Mouse (Mus musculus) forebrain, embryonic 10.5 days (tissue): ENCODE measurements around the gene Acot5. TPM values are rescaled to one million over a fixed set of nuclear protein-coding genes. Genes with fewer than 3 reads are reported as not detected.
A peak's percentile ranks its signal among the peaks of the same experiment; 100 is the strongest.
"Not testable (repeated sequence)": the region's sequence is repeated elsewhere in the genome, so short reads cannot be mapped to it uniquely, and the experiment has no call there.

Source experiments
- DNase-seq: peaks from one replicate; pipeline ENCODE4 v3.0.0-alpha.2; 2017; ENCODE audit warnings: low spot score; ENCODE audit errors: extremely low spot score
- H3K27ac ChIP-seq: fragments of 300-500 bp; sonication (generic); 2 replicates; pipeline ENCODE4 v1.5.1; 2016; ENCODE audit warnings: mild to moderate bottlenecking
- H3K27me3 ChIP-seq: fragments of 300-500 bp; sonication (generic); 2 replicates; pipeline ENCODE4 v1.6.1; 2016; ENCODE audit warnings: mild to moderate bottlenecking; ENCODE audit not compliant: poor library complexity, severe bottlenecking
- H3K36me3 ChIP-seq: fragments of 300-500 bp; sonication (generic); replicated peaks from 2 replicates; pipeline ENCODE4 v1.6.1; 2016; ENCODE audit warnings: mild to moderate bottlenecking, moderate library complexity
- H3K4me1 ChIP-seq: fragments of 300-500 bp; sonication (generic); 2 replicates; pipeline ENCODE4 v1.6.1; 2016
- H3K4me3 ChIP-seq: fragments of 300-500 bp; sonication (generic); 2 replicates; pipeline ENCODE4 v1.5.1; 2016; ENCODE audit warnings: mild to moderate bottlenecking, moderate library complexity
- H3K9me3 ChIP-seq: fragments of 300-500 bp; sonication (generic); 2 replicates; pipeline ENCODE4 v1.6.1; 2016; ENCODE audit warnings: mild to moderate bottlenecking, moderate library complexity
- WGBS: fragments of 180-500 bp; shearing (Covaris S2); methylation state at CpG from one replicate; pipeline ENCODE4 v1.1.7; 2016; 5-methylcytosine and 5-hydroxymethylcytosine counted together
- polyA plus RNA-seq: library from polyadenylated mRNA; unstranded; fragments of >200 nt; fragmentation: Nextera tagmentation; extraction: Ambion mirVana; gene quantifications from 2 replicates; pipeline ENCODE4 v1.2.1, GENCODE M21; 2016

Gene Acot5
- polyA plus RNA-seq, 1 experiment from 2014 or later = not detected

GRCm38 (mm10) chr12:84042248-84042647 lies 26.9 kb upstream of the Acot5 start:
- Histone ChIP-seq H3K4me3 (no peak overlapping the region), H3K27me3 (peaks cover 10% of the 10 kb centered on the region), H3K36me3 (no peaks in the 10 kb centered on the region), H3K4me1 (peaks cover 3% of the 10 kb centered on the region; the same call in 1 of the 2 replicates), H3K27ac (no peak overlapping the region), H3K9me3 (peaks cover 16% of the 10 kb centered on the region)
- 93% methylated on average over 5 of the region's 5 CpGs for WGBS
- no peak for DNase-seq

DNA sequence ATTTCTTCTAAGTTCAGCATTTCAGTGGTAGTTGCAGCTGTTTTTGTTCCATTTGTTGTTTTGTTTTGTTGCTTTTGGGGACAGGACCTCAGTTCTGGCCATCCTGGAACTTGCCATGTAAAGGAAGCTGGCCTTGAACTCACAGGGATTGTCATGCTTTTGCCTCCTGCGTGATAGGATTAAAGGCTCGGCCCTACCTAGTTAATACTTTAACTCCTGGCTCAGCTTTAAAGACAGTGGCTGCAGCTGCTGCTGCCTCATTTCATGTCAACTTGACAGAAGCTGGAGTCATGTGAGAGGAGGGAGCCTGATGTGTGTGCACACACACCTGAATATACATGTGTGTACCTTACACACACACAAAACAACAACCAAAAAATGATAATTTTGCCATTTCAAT lies 25.1 kb upstream of the Acot5 start:
- no peak for DNase-seq
- Histone ChIP-seq H3K4me1 (no peaks in the 10 kb centered on the region), H3K4me3 (no peak overlapping the region), H3K27ac (no peak overlapping the region), H3K9me3 (peaks cover 34% of the 10 kb centered on the region), H3K27me3 (no peaks in the 10 kb centered on the region), H3K36me3 (no peaks in the 10 kb centered on the region)
- 72% methylated on average over 2 of the region's 2 CpGs for WGBS

GRCm38 (mm10) chr12:84046906-84047305 lies 22.2 kb upstream of the Acot5 start:
- Histone ChIP-seq H3K9me3 (peaks cover 18% of the 10 kb centered on the region), H3K27ac (no peak overlapping the region), H3K36me3 (no peaks in the 10 kb centered on the region), H3K27me3 (peaks cover 6% of the 10 kb centered on the region), H3K4me3 (no peak overlapping the region), H3K4me1 (no peaks in the 10 kb centered on the region)
- no peak for DNase-seq
- 91% methylated on average over 1 of the region's 1 CpGs for whole genome bisulfite sequencing

DNA sequence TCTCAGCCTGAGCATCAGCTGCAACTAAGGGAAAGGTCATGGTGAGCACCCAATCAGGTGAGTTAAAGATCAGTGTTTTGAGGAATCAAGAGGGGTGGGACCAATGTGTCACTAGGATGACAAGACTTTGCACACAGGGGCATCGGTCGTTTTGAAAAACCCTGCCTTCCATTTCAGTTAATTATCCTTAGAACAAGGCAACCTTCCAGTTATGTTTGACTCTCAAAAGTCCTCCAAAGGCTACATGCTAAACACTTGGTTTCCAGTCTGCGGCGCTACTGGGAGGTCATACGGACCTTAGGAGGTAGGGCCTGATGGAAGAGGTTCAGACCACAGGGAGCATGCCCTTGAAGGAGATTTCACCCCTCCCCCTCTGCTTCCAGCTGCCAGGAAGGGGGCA lies 18.4 kb upstream of the Acot5 start:
- not testable (repeated sequence) for DNase-seq, H3K4me1 ChIP-seq, H3K36me3 ChIP-seq, H3K4me3 ChIP-seq, H3K27ac ChIP-seq
- Histone ChIP-seq H3K27me3 (peaks cover 44% of the 10 kb centered on the region), H3K9me3 (peaks cover 18% of the 10 kb centered on the region)
- WGBS = 92% methylated on average over 5 of the region's 5 CpGs

GRCm38 (mm10) chr12:84051937-84052474 lies 17.1 kb upstream of the Acot5 start, which contains the start of gene Acot3:
Gene Acot3, plus strand, starts transcription at chr12:84052144.
- Histone ChIP-seq H3K27me3 (peaks cover 48% of the 10 kb centered on the region), H3K27ac (no peak within 1 kb of the TSS), H3K4me3 (no peak within 1 kb of the TSS), H3K4me1 (peaks cover 10% of the 10 kb centered on the region), H3K9me3 (peaks cover 18% of the 10 kb centered on the region), H3K36me3 (no peaks in the 10 kb centered on the region)
- no peak for DNase-seq
- WGBS = 89% methylated on average over 5 of the region's 5 CpGs

DNA sequence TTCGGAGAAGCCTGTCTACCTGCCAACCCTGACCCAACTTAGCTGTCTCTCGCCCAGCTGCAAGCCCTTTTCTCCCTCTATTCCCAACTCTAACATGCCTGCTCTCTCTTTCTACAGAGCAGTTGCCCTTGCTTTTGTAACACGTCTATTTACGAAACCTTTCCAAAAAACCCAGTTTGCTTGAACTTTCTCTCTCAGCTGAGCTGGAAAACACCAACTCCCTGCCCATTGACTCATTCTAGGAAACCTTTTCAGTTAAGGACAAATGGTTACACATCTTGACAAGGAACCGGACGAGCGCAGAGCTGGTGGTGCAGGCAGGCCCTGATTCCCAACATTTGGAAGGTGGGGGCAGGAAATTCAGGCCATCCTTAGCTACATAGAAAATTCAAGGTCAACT lies 16.5 kb upstream of the Acot5 start:
- Histone ChIP-seq H3K27me3 (peaks cover 48% of the 10 kb centered on the region), H3K4me1 (peaks cover 10% of the 10 kb centered on the region), H3K9me3 (peaks cover 14% of the 10 kb centered on the region), H3K4me3 (no peak overlapping the region), H3K36me3 (no peaks in the 10 kb centered on the region), H3K27ac (no peak overlapping the region)
- DNase-seq = no peak
- 87% methylated on average over 7 of the region's 7 CpGs for WGBS

DNA sequence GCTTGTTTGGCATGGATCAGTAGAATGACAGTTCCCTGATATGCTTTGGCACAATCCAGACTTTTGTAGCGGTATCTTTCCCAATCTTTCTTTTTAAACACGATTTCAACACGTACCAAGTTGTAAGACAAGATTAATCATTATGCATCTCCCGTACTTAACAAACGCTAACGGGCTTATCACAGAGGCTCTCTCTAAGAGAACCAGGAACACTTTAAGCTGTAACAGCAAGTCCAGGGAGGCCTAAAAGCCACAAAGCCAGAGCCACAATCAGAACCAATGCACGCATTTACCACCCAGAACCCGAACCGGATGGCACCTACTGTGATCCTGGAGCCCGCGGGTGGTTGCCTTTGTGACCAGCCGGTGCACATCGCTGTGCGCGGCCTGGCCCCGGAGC lies 16.0 kb upstream of the Acot5 start:
- no peak for DNase-seq
- Histone ChIP-seq H3K4me3 (peak overlapping the region; percentile 57), H3K27me3 (peaks cover 48% of the 10 kb centered on the region), H3K36me3 (no peaks in the 10 kb centered on the region), H3K4me1 (peaks cover 10% of the 10 kb centered on the region), H3K9me3 (peaks cover 9% of the 10 kb centered on the region), H3K27ac (peak overlapping the region; percentile 60; the same call in 1 of the 2 replicates)
- WGBS = 16% methylated on average over 16 of the region's 16 CpGs

- 2% methylated on average over 42 of the region's 46 CpGs for WGBS
- Histone ChIP-seq H3K27me3 (peaks cover 48% of the 10 kb centered on the region), H3K27ac (peak overlapping the region; percentile 60; the same call in 1 of the 2 replicates), H3K9me3 (peaks cover 2% of the 10 kb centered on the region; the same call in 1 of the 2 replicates), H3K36me3 (no peaks in the 10 kb centered on the region), H3K4me1 (peaks cover 10% of the 10 kb centered on the region), H3K4me3 (peak overlapping the region; percentile 57)
- no peak for DNase-seq
These were observed 15.3 kb upstream of the Acot5 start for GRCm38 (mm10) chr12:84053679-84054391.

- DNase-seq = no peak
These were observed 8.2 kb upstream of the Acot5 start for GRCm38 (mm10) chr12:84060946-84061345.

GRCm38 (mm10) chr12:84062336-84062735 lies 6.8 kb upstream of the Acot5 start:
- Histone ChIP-seq H3K4me3 (no peak overlapping the region), H3K36me3 (no peaks in the 10 kb centered on the region), H3K27me3 (peaks cover 8% of the 10 kb centered on the region), H3K4me1 (no peaks in the 10 kb centered on the region), H3K27ac (no peak overlapping the region), H3K9me3 (no peaks in the 10 kb centered on the region)
- 94% methylated on average over 20 of the region's 20 CpGs for WGBS
- no peak for DNase-seq

More at GRCm38 (mm10) chr12:84060946-84061345, 8.2 kb upstream of the Acot5 start:
- H3K4me1 ChIP-seq = no peaks in the 10 kb centered on the region
- no peak overlapping the region for H3K4me3 ChIP-seq
- 33% methylated on average over 2 of the region's 2 CpGs for WGBS
- H3K9me3 ChIP-seq = no peaks in the 10 kb centered on the region
- H3K36me3 ChIP-seq = no peaks in the 10 kb centered on the region
- H3K27me3 ChIP-seq = 0 out of 2 replicates have a peak, but pooled peaks cover 2% of the 10 kb centered on the region
- no peak overlapping the region for H3K27ac ChIP-seq

DNA sequence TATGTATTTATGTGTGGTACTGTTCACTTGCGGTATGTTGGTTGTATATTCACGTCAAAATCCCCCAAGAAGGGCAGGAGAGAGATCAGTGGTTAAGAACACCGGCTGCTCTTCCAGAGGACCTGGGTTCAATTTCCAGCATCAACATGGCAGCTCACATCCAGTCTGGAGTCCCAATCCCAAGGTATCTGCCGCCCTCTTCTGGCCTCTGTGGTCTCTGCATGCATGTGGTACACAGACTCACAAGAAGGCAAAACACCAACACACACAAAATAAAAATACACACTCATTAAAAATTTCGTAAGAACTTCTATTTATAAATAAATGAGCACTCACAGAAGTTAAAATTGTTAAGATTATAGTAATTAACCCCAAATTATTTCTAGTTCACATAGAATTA lies 5.9 kb upstream of the Acot5 start:
- Histone ChIP-seq H3K9me3 (no peaks in the 10 kb centered on the region), H3K4me3 (no peak overlapping the region), H3K27ac (no peak overlapping the region), H3K4me1 (no peaks in the 10 kb centered on the region), H3K36me3 (no peaks in the 10 kb centered on the region), H3K27me3 (peaks cover 16% of the 10 kb centered on the region)
- WGBS = 70% methylated on average over 5 of the region's 5 CpGs
- DNase-seq = no peak

GRCm38 (mm10) chr12:84063833-84064232 lies 5.3 kb upstream of the Acot5 start:
- H3K4me1 ChIP-seq = 0 out of 2 replicates have a peak, but pooled peaks cover 4% of the 10 kb centered on the region
- H3K36me3 ChIP-seq = no peaks in the 10 kb centered on the region
- no peak overlapping the region for H3K27ac ChIP-seq
- H3K9me3 ChIP-seq = no peaks in the 10 kb centered on the region
- no peak for DNase-seq
- WGBS = 87% methylated on average over 2 of the region's 2 CpGs
- H3K4me3 ChIP-seq = no peak overlapping the region
- peaks cover 22% of the 10 kb centered on the region for H3K27me3 ChIP-seq

GRCm38 (mm10) chr12:84064621-84065020 lies 4.5 kb upstream of the Acot5 start:
- no peaks in the 10 kb centered on the region for H3K36me3 ChIP-seq
- DNase-seq = no peak
- H3K9me3 ChIP-seq = no peaks in the 10 kb centered on the region
- H3K4me3 ChIP-seq = no peak overlapping the region
- H3K27ac ChIP-seq = no peak overlapping the region
- peaks cover 30% of the 10 kb centered on the region for H3K27me3 ChIP-seq
- peaks cover 9% of the 10 kb centered on the region for H3K4me1 ChIP-seq
- 76% methylated on average over 8 of the region's 8 CpGs for WGBS
